18 mouse cellular contexts compared by ENCODE assay signal in genomic region chr6:32837939-32838301, GRCm38 (mm10).
A peak's percentile ranks its signal among the peaks of the same experiment; 100 is the strongest.
DNase-seq lines count a peak whose midpoint lies in the region; ATAC-seq and TF ChIP-seq lines count a peak whose summit lies in the region.
"Had no signal": no experiment of that assay in that cellular context is flagged by ENCODE, and none has a peak within 500 bp of the region (broad histone marks: within the 10 kb centered on the region; RNA-seq: fewer than 3 reads in every experiment).

No protein-coding gene starts in this region.

- peaks cover 3% of the 10 kb centered on the region for H3K4me1 ChIP-seq in hindbrain, embryonic 12.5 days
- no peaks in the 10 kb centered on the region for H3K4me1 ChIP-seq in hindbrain, embryonic 11.5 days (replicated peaks; ENCODE audit: control insufficient read depth, insufficient read depth, low read length)
- H3K4me1 ChIP-seq in forebrain, postnatal 0 days (ENCODE audit: insufficient read depth), result no peaks in the 10 kb centered on the region
- H3K4me1 ChIP-seq in lung, adult 2 months (ENCODE audit: control insufficient read depth, insufficient read depth, low read length), result no peaks in the 10 kb centered on the region; the same call in 1 of the 2 replicates
- H3K4me1 ChIP-seq: limb, embryonic 10.5 days; liver, embryonic 12.5 days had no signal

- H3K27me3 ChIP-seq in hindbrain, embryonic 12.5 days, result no peaks in the 10 kb centered on the region
- H3K27me3 ChIP-seq in hindbrain, embryonic 11.5 days (ENCODE audit: control insufficient read depth, insufficient read depth, low read length), result no peaks in the 10 kb centered on the region
- H3K27me3 ChIP-seq in forebrain, postnatal 0 days (ENCODE audit: insufficient read depth, low read length), result no peaks in the 10 kb centered on the region
- H3K27me3 ChIP-seq: heart, embryonic 13.5 days; liver, embryonic 12.5 days had no signal

- no peak for TF ChIP-seq POLR2A in lung, adult 2 months (IDR thresholded peaks at IDR 0.05; ENCODE audit: borderline replicate concordance, extremely low read depth, low read depth, low read length)

- H3K9me3 ChIP-seq in hindbrain, embryonic 12.5 days (replicated peaks), result no peaks in the 10 kb centered on the region; the same call in 1 of the 2 replicates
- no peaks in the 10 kb centered on the region for H3K9me3 ChIP-seq in hindbrain, embryonic 11.5 days (ENCODE audit: control insufficient read depth, low read length)
- H3K9me3 ChIP-seq in forebrain, postnatal 0 days (ENCODE audit: low read length), result no peaks in the 10 kb centered on the region
- H3K9me3 ChIP-seq: heart, embryonic 13.5 days; limb, embryonic 10.5 days had no signal

- H3K4me3 ChIP-seq in hindbrain, embryonic 12.5 days, result no peak overlapping the region
- H3K4me3 ChIP-seq in hindbrain, embryonic 11.5 days (ENCODE audit: low read depth, low read length), result no peak overlapping the region
- H3K4me3 ChIP-seq in forebrain, postnatal 0 days (ENCODE audit: low read depth, low read length), result no peak overlapping the region
- no peak overlapping the region for H3K4me3 ChIP-seq in lung, adult 2 months (replicated peaks; ENCODE audit: extremely low read depth, low read depth, low read length)
- H3K4me3 ChIP-seq: heart, embryonic 13.5 days; limb, embryonic 10.5 days; liver, embryonic 12.5 days; myocyte had no signal

- no peak for TF ChIP-seq CTCF in forebrain, postnatal 0 days (IDR thresholded peaks at IDR 0.05; ENCODE audit: low read depth)
- no peak for TF ChIP-seq CTCF in lung, adult 2 months (IDR thresholded peaks at IDR 0.05; ENCODE audit: insufficient read depth, low read length)

- peak overlapping the region; percentile 3; the same call in 1 of the 2 replicates for H3K27ac ChIP-seq in hindbrain, embryonic 12.5 days
- H3K27ac ChIP-seq in hindbrain, embryonic 11.5 days (ENCODE audit: low read depth, low read length), result no peak overlapping the region
- peak overlapping the region; percentile 66 for H3K27ac ChIP-seq in forebrain, postnatal 0 days (ENCODE audit: low read depth, low read length)
- H3K27ac ChIP-seq: heart, embryonic 13.5 days; limb, embryonic 10.5 days; liver, embryonic 12.5 days had no signal

- 79% methylated on average over 2 of the region's 2 CpGs for WGBS in hindbrain, embryonic 12.5 days
- WGBS in hindbrain, embryonic 11.5 days, result 82% methylated on average over 2 of the region's 2 CpGs
- 33% methylated on average over 2 of the region's 2 CpGs for WGBS in forebrain, postnatal 0 days
- 82% methylated on average over 2 of the region's 2 CpGs for WGBS in lung, adult 2 months

- H3K4me2 ChIP-seq in hindbrain, embryonic 12.5 days (replicated peaks), result no peak overlapping the region
- H3K4me2 ChIP-seq in hindbrain, embryonic 11.5 days (replicated peaks; ENCODE audit: low read depth, low read length), result no peak overlapping the region
- H3K4me2 ChIP-seq in forebrain, postnatal 0 days (ENCODE audit: low read depth), result no peak overlapping the region
- H3K4me2 ChIP-seq: heart, embryonic 13.5 days; liver, embryonic 12.5 days had no signal

- ATAC-seq in hindbrain, embryonic 12.5 days (ENCODE audit: low FRiP score), result no peak
- ATAC-seq in hindbrain, embryonic 11.5 days (ENCODE audit: low FRiP score), result no peak
- peak; percentile 91 for ATAC-seq in forebrain, postnatal 0 days
- ATAC-seq: liver, embryonic 12.5 days had no signal

- H3K36me3 ChIP-seq in hindbrain, embryonic 12.5 days, result 0 out of 2 replicates have a peak, but pooled peaks cover 2% of the 10 kb centered on the region
- no peaks in the 10 kb centered on the region for H3K36me3 ChIP-seq in hindbrain, embryonic 11.5 days (ENCODE audit: control insufficient read depth, insufficient read depth, low read length)
- H3K36me3 ChIP-seq in forebrain, postnatal 0 days (ENCODE audit: insufficient read depth), result no peaks in the 10 kb centered on the region

- H3K9ac ChIP-seq in hindbrain, embryonic 12.5 days, result no peak overlapping the region
- H3K9ac ChIP-seq in hindbrain, embryonic 11.5 days (ENCODE audit: low read depth, low read length), result no peak overlapping the region
- H3K9ac ChIP-seq in forebrain, postnatal 0 days, result no peak overlapping the region
- H3K9ac ChIP-seq: heart, embryonic 13.5 days; liver, embryonic 12.5 days had no signal

- DNase-seq in hindbrain, embryonic 11.5 days (ENCODE audit: low spot score), result no peak
- DNase-seq in right cerebral cortex, postnatal 25 days, result peak; percentile 13
- DNase-seq in right cerebral cortex, postnatal 14 days, result no peak
- DNase-seq in forebrain, postnatal 0 days, result peak; percentile 75
- no peak for DNase-seq in lung, adult 2 months
- DNase-seq in adrenal gland, adult 8-10 months, result no peak
- DNase-seq in ovary, postnatal 10 days (ENCODE audit: low spot score), result no peak
- DNase-seq: adrenal gland, postnatal 14 days; gastrocnemius, postnatal 36 days; kidney, adult 2 months; kidney, postnatal 36 days; spleen, adult 18-20 months; thymus, postnatal 4 days had no signal

Comparison
In these comparisons a context has a peak if more than half of its experiments do, and no peak if none do; other contexts are left out.
1. DNase-seq: peak in right cerebral cortex, postnatal 25 days (single experiment) and forebrain, postnatal 0 days (single experiment); none in hindbrain, embryonic 11.5 days (single experiment), right cerebral cortex, postnatal 14 days (single experiment), lung, adult 2 months (single experiment), adrenal gland, adult 8-10 months (single experiment) and ovary, postnatal 10 days (single experiment).